Mouse (Mus musculus) gastrocnemius, postnatal 25 days (tissue): ENCODE data around the gene AC161166.1. TPM values are rescaled to one million over a fixed set of nuclear protein-coding genes. Genes with fewer than 3 reads are reported as not detected.
"Not testable (repeated sequence)": the region's sequence is repeated elsewhere in the genome, so short reads cannot be mapped to it uniquely, and the experiment has no call there.

Experiments used
- DNase-seq: peaks from one replicate; pipeline ENCODE4 v3.0.0; 2022
- total RNA-seq, 2 experiments: library from RNA; stranded (reverse); gene quantifications; 1 replicate in 1 of 2; 2 replicates in 1 of 2; pipeline ENCODE4 v1.2.3; 2021

AC161166.1 gene
- total RNA-seq, 2 experiments from 2014 or later, result not detected

DNA sequence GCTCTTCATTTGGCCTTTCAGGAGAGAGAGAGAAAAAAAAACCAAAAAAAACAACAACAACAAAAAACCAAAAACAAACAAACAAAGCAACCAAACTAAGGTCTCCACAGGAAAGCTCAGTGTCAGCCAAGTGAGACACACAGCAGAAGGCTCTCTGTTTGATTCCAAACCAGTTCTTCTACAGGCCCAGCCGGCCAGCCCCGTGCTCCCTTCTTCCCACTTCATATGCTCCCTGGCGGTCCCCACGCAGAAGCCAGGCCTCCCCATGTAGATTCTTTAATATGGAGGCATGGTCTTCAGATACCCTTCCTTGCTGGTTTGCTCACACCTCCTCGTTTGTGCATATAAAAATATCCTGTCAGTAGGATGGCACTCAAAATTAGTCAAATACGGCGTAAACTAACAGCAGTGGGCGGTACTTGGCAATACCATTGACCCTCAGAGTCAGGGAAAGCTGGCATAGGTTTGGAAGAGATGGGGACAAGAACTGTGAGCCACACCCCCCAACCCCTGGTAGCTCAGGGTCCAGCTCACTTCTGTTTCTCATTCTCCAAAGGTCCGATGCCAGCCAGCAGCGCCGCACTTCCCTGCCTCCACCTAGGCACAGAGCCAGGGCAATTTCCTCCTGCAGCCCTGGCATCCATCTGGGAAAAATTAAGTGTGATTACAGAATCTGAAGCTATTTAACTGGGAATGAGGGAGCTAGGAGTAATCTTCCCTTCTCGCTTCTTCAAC lies 13.6 kb upstream of the AC161166.1 start:
- no peak for DNase-seq

DNA sequence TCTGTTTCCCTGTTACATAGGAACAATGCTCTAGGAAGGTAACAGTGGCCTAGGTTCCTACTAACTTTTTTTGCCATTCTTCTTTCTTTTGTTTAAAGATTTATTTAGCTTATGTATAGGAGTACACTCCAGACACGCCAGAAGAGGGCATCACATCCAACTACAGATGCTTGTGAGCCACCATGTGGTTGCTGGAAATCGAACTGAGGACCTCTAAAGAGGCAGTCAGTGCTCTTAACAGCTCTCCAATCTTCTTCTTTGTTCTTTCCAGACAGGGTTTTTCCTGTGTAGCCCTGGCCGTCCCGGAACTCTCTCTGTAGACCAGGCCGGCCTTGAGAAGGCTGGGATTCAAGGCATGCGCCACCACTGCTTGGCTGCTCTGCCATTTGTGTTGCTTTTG lies 12.7 kb upstream of the AC161166.1 start:
- DNase-seq, result no peak

DNA sequence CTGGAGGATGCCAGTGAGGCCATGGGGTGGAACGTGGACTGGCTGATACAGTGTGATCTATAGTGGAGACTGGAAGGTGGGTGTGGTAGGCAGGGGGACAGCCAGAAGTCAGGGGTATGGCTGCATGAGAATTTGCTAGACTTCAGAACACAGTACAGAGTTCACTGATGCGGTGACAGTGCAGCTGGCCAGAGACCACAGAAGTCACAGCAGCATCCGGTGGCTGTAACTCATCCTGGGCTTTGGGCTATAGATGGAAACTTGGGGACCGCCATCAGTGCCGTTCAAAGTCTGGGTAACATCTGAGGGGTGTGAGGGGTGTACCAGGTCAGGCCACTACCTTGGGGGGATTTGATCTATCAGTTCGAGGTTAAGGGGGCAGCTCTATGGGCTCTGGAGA lies 11.5 kb upstream of the AC161166.1 start:
- DNase-seq, result no peak

DNA sequence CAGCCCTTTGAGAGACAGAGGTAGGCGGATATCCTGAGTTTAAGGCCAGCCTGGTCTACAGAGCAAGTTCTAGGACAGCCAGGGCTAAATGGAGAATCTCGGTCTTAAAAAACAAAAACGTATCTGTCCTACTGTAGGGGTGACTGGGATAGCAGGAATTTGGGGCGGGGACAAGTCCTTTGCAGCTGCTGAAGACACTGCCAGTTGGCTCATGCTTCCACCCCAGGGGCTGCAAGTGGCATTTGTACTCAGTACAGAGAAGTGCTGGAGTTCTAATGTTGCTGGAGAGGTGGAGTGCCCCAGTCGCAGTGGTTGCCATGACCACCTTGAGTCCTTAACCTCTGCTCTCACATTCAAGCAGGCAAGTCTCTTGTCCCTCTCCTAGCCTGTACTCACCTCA lies 10.6 kb upstream of the AC161166.1 start:
- DNase-seq, result no peak

DNA sequence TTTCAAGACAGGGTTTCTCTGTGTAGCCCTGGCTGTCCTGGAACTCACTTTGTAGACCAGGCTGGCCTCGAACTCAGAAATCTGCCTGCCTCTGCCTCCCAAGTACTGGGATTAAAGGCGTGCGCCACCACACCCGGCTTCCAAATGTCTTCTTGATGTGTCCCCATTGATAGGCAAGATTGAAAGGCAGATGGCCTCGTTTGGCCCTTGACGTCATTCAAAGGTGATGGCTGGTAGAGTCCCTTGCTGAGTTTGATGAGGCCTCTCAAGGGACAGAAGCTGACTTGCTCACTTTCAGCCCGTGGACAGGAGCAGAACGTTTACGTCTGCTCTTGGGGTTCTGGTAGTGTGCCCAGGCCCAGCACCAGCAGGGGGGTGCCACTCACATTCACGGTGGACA lies 7.8 kb upstream of the AC161166.1 start:
- DNase-seq, result not testable (repeated sequence)

DNA sequence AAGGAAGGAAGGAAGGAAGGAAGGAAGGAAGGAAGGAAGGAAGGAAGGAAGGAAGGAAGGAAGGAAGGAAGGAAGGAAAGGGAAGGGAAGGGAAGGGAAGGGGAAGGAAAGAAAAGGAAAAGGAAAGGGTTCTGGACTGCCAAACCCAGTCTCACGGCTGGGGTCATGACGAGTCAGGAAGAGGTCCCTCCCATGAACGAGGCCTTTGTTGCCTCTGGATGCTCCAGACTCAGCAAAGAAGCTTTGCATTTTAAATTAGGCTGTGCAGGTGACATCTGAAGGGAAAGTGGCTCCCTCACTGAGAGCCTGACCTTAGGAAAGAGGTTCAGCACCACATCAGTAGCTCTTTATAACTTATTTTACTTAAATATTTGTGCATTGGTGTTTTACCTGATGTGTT lies 6.9 kb upstream of the AC161166.1 start:
- no peak for DNase-seq

DNA sequence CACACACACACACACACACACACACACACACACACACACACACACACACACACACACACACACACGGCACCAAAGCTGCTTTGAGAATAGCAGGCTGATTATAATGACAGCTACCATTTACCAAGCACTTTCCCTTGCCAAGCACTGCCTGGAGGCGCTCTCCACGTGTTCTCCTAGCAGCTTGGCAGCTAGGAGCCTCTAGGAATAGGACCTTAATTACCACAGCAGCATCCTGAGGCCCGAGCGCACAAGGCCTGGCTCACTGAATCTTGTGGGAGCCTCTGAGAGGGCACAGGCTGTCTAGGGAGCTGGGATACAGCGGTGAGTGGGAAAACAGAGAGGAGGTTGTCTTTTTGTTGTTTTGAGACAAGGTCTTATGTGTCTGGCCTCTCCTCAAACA lies 5.4 kb upstream of the AC161166.1 start:
- DNase-seq, result no peak

DNA sequence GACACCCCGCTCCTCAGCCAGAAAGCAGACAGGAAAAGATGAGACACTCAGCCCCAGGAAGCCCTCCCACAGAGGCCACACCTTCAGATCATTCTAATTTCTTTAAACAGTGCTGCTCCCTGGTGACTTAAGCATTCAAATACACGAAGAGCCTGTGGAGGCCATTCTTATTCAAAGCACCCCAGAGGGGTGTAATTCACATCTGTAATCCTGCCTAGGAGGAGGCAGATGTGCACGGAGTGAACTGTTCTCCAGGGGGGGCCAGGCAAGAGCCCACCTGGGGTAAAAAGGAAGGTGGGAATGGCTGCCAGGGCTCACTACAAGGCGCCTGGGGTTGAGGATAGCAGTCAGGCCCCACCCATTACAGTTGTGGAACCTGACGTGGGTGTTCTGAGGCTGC lies 4.8 kb upstream of the AC161166.1 start:
- no peak for DNase-seq

DNA sequence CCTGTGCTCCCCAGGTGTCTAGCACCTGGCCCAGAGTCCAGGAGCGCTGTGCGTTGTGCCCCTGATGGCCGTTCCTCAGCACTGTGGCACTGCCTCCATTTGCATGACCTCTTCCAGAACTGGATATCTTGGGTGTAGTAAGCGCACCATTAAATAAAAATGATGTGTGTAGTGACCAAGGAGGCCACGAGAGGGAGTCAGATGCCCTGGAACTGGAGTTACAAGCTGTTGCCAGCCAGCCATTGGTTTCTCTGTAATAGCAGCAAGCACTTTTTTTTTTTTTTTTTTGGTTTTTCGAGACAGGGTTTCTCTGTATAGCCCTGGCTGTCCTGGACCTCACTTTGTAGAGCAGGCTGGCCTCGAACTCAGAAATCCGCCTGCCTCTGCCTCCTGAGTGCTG lies 4.1 kb upstream of the AC161166.1 start:
- DNase-seq, result not testable (repeated sequence)

DNA sequence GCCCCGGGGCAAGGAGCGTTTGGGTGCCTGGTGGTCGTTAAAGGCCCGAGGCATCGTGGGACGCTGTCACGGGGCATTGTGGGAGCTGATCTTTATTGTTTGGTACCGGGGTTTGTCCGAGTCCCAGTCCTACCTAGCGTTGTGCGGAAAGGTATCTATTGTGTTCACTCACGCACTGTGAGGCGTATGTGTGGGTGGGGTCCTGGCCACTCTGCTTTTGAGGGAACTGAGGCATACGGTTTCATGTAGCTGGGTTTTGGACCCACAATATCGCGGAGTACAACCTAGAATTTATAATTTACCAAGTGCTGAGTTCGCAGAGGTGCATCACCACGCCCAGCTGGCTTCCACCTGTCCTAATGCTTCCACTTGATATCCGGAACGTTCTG lies 4.5 kb downstream of the AC161166.1 start:
- no peak for DNase-seq

DNA sequence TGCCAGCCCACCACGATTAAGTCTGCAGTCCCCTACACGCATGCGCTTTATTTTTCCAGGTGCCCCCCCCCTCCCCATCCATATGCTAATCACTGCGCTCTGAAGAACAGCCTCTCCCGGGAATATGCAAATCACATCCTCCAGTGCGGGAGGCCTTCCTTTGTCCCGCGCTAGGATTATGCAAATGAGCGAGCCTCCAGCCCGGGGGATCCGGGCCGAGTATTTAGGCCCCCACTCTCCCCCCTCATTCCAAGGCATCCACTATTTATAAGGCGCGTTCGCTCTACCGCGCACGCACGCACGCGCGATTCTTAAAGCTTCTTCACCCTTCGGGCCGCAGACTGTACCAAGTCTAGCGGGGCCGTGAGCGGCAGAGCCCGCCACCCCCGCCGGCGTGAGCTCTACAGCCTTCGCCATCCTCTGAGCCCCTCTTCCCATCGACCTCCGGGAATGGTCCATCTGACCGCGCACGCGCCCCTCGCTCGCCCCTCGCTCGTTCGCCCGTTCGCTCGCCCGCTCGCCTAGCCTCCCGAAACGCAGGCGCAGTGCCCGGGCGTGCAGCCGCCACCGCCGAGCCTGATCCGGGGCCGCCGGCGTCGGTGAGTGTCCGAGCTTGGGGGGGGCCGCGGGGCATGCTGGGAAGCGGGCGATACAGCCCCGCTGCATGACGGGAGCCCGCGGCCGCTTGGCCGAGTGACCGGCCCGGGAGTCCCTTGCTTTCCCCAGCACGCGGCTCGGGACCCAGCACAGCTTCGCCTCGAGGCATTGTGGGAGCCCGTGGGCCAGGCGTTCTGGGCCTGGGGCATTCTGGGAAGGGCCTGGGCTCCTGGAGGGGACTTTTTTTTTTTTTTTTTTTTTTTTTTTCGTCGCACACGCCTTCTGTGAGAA lies 5.2 kb downstream of the AC161166.1 start, which contains the start of gene Zfp428:
Gene Zfp428 (plus strand): TSS at position 169 of the 888 bp plus-strand sequence.
- peak; percentile 91 for DNase-seq

DNA sequence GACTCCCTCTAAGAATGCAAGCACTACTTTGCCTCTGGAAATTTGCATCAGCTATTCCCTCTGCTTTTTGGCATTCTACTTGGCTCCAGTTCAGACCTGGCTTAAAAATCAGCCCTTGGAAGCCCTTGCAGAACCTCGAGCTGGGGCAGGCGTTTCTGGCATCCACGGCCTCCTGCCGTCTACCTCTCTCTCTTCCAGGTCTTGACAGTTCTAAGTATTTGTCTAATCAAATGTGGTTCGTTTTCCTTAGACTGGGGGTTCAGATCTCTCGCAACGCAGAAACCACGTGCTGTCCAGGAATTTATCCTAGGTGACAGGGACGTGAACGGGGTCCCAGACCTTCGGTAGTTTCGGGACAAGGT lies 5.8 kb downstream of the AC161166.1 start:
- DNase-seq, result peak; percentile 58

DNA sequence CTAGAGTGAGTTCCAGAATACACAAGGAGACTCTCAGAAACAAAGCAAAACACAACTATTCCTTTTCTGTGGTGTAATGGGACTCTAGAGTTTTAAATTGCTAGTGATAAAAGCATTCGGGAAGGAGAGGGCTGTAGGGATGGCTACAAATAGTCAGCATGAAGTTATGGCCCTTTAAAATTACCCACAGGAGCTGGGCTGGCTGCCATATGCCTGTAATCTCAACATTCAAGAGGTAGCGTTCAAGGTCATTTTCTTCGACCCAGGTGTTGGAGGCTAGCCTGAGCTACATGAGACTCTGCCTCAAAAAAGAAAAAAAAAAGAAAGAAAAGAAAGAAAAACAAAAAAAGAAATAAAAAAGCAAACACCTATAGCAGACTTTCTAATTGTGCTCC lies 6.2 kb downstream of the AC161166.1 start:
- no peak for DNase-seq

DNA sequence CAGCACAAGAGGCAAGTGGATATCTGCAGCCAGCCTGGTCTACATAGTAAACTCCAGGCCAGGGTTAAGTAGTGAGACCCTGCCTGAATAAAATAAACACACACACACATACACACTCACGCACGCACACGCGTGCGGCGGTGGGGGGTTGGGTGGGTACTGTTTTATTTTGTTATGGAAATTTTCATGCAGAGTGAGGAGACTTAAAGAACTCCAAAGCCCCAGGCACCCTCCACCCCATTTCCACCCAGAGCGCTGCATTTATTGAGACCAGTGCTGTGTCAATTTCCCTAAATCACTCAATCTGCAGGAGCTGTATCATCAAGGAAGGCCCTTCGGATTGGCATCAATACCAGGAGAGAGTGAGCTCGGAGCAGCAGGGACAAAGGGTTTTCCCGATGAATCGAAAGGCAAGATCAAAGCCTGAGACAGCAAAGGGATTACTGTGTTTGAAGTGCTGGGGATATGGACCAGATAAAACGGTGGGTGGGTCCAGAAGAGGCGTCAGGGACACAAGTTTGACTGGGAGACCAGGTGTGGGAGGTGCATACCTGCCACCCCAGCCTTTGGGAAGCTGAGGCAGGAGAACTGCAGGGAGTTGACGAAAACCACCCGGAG lies 6.7 kb downstream of the AC161166.1 start:
- no peak for DNase-seq

DNA sequence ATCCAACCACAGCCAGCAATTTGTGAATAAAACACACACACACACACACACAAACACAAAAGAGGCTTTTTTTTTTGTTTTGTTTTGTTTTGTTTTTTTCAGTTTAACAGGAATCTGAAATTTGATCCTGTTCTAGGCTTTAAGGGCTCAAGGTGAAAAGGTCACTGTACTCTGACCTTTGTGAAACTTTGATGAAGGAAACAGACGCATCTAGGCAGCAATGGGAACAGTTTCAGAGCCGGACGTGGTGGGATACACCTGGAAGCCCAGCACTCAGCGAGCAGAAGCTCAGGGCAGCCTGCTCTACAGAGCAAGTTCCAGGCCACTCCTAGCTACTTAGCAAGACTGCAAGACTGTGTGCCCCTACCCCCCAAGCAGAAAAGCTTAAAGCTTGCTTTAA lies 7.4 kb downstream of the AC161166.1 start:
- DNase-seq, result no peak

DNA sequence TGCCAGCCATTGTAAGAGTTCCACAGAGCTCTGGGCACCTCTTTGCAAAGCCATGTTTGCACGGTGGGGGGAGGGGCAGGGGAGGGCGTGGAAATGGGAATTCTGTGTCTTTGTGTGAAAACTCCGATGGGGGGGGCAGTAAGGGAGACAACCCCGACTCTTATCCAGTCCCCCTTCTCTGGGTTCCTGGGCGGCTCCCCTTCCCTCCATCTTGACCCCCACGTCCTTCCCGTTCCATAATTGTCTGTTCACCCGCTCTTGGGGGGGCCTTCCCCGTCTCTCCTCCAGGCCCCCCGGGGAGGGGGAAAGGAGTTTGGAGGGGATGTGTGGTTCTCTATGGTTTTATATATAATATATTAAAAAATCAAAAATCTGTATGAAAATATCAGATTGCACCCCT lies 8.3 kb downstream of the AC161166.1 start:
- no peak for DNase-seq

DNA sequence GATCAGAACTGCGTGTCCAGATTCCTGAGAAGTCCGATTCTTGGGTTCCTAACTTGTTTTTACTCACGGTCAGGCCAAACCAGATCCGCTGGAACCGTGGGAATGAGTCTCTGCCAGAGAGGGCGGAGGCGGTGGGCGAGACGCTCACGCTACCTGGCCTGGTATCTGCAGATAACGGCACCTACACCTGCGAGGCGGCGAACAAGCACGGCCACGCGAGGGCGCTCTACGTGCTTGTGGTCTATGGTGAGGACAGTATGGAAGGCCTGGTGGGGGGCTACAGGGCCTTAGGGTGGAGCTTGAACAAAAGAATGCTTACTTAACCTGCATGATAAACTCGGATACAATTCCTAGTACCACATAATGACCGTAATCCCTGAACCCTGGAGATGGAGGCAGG lies 10.8 kb downstream of the AC161166.1 start:
- no peak for DNase-seq

DNA sequence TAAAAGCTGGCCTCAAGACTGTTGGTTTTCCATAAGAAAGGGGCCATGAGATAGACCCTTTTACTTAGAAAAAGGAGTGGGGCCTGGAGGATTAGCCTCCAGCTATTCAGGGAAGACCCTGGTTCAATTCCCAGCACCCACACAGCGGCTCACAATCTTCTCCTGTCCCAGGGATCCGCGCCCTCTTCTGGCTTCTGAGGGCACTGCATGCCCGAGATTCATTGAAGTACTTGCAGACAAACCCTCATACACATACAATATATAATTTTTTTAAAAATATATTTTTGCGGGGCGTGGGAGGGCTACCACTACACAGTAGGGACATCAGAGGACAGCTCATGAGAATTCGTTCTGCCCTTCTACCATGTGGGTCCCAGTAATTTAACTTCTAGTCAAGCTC lies 11.3 kb downstream of the AC161166.1 start:
- DNase-seq, result no peak

DNA sequence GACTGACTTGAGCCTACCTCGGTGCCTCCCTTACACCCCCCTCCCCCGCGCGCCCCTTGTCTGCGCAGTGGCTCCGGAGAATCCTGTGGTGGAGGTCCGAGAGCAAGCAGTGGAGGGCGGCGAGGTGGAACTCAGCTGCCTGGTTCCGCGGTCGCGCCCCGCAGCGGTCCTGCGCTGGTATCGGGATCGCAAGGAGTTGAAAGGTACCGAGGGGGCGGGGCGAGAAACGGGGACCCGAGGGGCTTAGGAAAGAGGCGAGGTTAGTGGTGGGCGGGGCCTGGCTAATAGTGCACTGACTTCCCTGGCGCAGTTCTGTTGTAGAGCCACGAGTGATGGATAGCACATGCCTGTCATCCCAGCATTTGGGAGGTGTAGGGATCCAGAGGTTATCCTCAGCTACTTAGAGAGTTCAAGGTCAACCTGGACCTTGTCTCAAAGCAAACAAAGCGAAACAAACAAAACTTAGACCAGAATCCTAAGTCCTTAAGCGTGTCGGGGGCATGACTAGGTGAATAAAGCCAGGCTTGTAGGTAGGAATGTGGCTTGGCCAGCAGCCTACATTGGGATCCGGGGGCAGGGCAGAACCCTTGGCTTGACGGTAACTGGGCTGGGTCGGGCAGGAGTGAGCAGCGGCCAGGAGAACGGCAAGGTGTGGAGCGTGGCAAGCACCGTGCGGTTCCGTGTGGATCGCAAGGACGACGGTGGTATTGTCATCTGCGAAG lies 12.2 kb downstream of the AC161166.1 start:
- DNase-seq, result no peak

DNA sequence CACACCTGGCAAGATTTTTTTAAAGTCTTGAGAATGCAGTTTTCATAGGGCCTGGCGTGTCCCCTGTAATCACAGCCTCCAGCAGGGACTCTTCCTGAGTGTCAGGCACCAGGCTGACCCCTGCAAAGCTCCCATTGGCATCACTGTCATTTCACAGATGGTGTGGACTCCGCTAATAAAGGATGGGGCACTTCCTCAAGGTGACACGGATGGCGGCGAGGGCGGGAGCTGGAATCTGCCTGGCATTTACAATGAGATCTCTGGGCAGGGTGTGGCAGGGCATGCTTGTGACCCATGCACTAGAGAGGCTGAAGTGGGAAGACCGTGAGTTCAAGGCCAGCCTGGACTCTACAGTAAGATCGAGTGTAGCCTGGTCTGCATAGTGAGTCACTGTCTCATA lies 24.0 kb downstream of the AC161166.1 start:
- no peak for DNase-seq

DNA sequence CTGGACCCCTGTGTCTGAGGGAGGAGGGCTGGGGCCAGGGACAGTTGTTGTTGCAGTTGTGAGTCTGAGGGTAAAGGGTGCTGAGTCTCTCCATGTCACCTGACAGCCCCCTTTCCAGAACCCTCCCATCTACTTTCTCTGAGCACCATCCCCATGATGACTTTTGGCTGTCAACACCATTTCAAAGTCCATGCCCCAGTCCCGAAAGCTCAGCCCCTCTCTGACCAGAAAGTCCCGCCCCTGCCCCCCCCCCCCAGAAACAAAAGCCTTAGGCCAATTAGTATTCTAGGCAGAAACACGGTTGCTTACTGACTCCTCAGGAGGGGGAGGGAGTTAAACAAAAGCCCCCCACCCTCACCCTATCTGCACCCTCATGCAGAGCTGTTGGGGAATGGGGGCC lies 24.9 kb downstream of the AC161166.1 start:
- no peak for DNase-seq

DNA sequence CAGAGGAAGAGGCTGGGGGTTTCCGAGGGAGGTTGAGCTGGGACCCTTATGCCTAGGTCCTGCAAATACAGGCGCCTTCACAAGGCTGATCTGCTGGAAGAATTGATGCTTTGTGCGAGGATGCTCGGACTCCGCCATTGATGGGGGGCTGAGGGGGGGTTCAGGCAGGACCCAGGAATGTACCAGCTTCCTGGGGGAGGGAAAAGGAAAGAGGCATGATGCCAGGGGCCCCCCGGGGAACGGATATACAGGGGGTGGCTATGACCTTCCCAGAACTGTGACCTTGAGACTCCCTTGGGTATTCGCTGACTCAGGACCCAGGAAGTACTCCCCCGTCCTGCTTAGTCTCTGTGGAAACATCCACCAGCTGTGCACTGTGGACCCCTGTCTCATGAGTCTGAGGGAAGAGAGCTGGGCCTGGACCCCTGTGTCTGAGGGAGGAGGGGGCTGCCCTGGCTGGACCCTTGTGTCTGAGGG lies 25.6 kb downstream of the AC161166.1 start:
- no peak for DNase-seq
